19 mouse cellular contexts compared by ENCODE assay signal in genomic region chr2:163296999-163297630, GRCm38 (mm10).
A peak's percentile ranks its signal among the peaks of the same experiment; 100 is the strongest.
DNase-seq lines count a peak whose midpoint lies in the region; ATAC-seq and TF ChIP-seq lines count a peak whose summit lies in the region.
"Had no signal": no experiment of that assay in that cellular context is flagged by ENCODE, and none has a peak within 500 bp of the region (broad histone marks: within the 10 kb centered on the region; RNA-seq: fewer than 3 reads in every experiment).

No protein-coding gene starts in this region.

- peak overlapping the region; percentile 24; the same call in 1 of the 2 replicates for H3K4me2 ChIP-seq in forebrain, embryonic 15.5 days (replicated peaks)
- H3K4me2 ChIP-seq in hindbrain, embryonic 16.5 days (ENCODE audit: low read length): no peak overlapping the region; the same call in 1 of the 2 replicates
- no peak overlapping the region for H3K4me2 ChIP-seq in midbrain, postnatal 0 days (ENCODE audit: low read depth, low read length, poor library complexity, severe bottlenecking)
- H3K4me2 ChIP-seq in liver, embryonic 12.5 days: no peak overlapping the region
- H3K4me2 ChIP-seq: embryonic facial prominence, embryonic 13.5 days; heart, embryonic 12.5 days had no signal

- no peaks in the 10 kb centered on the region for H3K79me2 ChIP-seq in heart, adult 2 months (replicated peaks; ENCODE audit: control insufficient read depth, insufficient read depth, low read length)

- H3K9ac ChIP-seq in forebrain, embryonic 15.5 days (replicated peaks): no peak overlapping the region
- H3K9ac ChIP-seq in hindbrain, embryonic 16.5 days (ENCODE audit: low read depth, low read length): no peak overlapping the region
- 0 out of 2 replicates have a peak overlapping the region, but pooled peaks have one; percentile 8 for H3K9ac ChIP-seq in midbrain, postnatal 0 days (replicated peaks; ENCODE audit: low read length, poor library complexity, severe bottlenecking)
- no peak overlapping the region for H3K9ac ChIP-seq in liver, embryonic 12.5 days
- H3K9ac ChIP-seq in heart, adult 2 months (ENCODE audit: low read depth, low read length): no peak overlapping the region
- H3K9ac ChIP-seq: embryonic facial prominence, embryonic 13.5 days; heart, embryonic 12.5 days had no signal

- H3K36me3 ChIP-seq in forebrain, embryonic 15.5 days: no peaks in the 10 kb centered on the region
- H3K36me3 ChIP-seq in hindbrain, embryonic 16.5 days (ENCODE audit: control insufficient read depth, insufficient read depth, low read length): no peaks in the 10 kb centered on the region
- H3K36me3 ChIP-seq in midbrain, postnatal 0 days (ENCODE audit: insufficient read depth, low read length): no peaks in the 10 kb centered on the region
- no peaks in the 10 kb centered on the region for H3K36me3 ChIP-seq in liver, embryonic 12.5 days
- H3K36me3 ChIP-seq in heart, adult 2 months (ENCODE audit: control insufficient read depth, insufficient read depth, low read length): no peaks in the 10 kb centered on the region
- H3K36me3 ChIP-seq: embryonic facial prominence, embryonic 13.5 days; heart, embryonic 12.5 days had no signal

- TF ChIP-seq POLR2A in heart, adult 2 months (IDR thresholded peaks at IDR 0.05; ENCODE audit: insufficient read depth, low read depth, low read length): no peak

- ATAC-seq in forebrain, embryonic 15.5 days (replicated peaks): peak; percentile 73
- peak; percentile 31; the same call in 1 of the 2 replicates for ATAC-seq in hindbrain, embryonic 16.5 days
- peak; percentile 44; the same call in 1 of the 2 replicates for ATAC-seq in midbrain, postnatal 0 days (ENCODE audit: low FRiP score)
- no peak for ATAC-seq in liver, embryonic 12.5 days
- ATAC-seq: Patski had no signal

- TF ChIP-seq EP300 in heart, adult 2 months (IDR thresholded peaks at IDR 0.05; ENCODE audit: insufficient read depth, low read depth, low read length): no peak

- DNase-seq in Muller cell, postnatal 12 days (ENCODE audit: inconsistent ontology term): peak; percentile 55
- DNase-seq in midbrain, postnatal 0 days (ENCODE audit: low spot score): peak; percentile 51
- DNase-seq in left cerebral cortex, postnatal 10 days (ENCODE audit: extremely low spot score in 1 of 2, low spot score in 2 of 2): no peak
- no peak for DNase-seq in adrenal gland, adult (ENCODE audit: inconsistent age in 2 of 2, low spot score in 1 of 2)
- no peak for DNase-seq in heart, adult 2 months
- DNase-seq: cerebellum, adult 11-12 months; gastrocnemius, postnatal 14 days; heart, postnatal 4 days; kidney, adult 11 months; kidney, postnatal 36 days; lung, postnatal 14 days; thymus, postnatal 25 days had no signal

- peaks cover 57% of the 10 kb centered on the region for H3K4me1 ChIP-seq in forebrain, embryonic 15.5 days
- peaks cover 34% of the 10 kb centered on the region for H3K4me1 ChIP-seq in hindbrain, embryonic 16.5 days (ENCODE audit: control insufficient read depth, insufficient read depth, low read depth, low read length)
- peaks cover 14% of the 10 kb centered on the region for H3K4me1 ChIP-seq in midbrain, postnatal 0 days (ENCODE audit: insufficient read depth, low read length)
- H3K4me1 ChIP-seq in liver, embryonic 12.5 days: no peaks in the 10 kb centered on the region
- H3K4me1 ChIP-seq in heart, adult 2 months (ENCODE audit: control insufficient read depth, insufficient read depth, low read length): no peaks in the 10 kb centered on the region
- H3K4me1 ChIP-seq: heart, embryonic 12.5 days had no signal

- intact Hi-C loops in left cerebral cortex, postnatal 10 days (cut with DNase I): no loop called here
- intact Hi-C loops in heart, adult 2 months (cut with DNase I): no loop called here

- peaks cover 8% of the 10 kb centered on the region; the same call in 1 of the 2 replicates for H3K27me3 ChIP-seq in forebrain, embryonic 15.5 days
- peaks cover 12% of the 10 kb centered on the region for H3K27me3 ChIP-seq in hindbrain, embryonic 16.5 days (replicated peaks; ENCODE audit: control insufficient read depth, insufficient read depth, low read length)
- H3K27me3 ChIP-seq in midbrain, postnatal 0 days (ENCODE audit: insufficient read depth, low read length): no peaks in the 10 kb centered on the region; the same call in 1 of the 2 replicates
- H3K27me3 ChIP-seq in liver, embryonic 12.5 days (replicated peaks): 0 out of 2 replicates have a peak, but pooled peaks cover 3% of the 10 kb centered on the region
- no peaks in the 10 kb centered on the region for H3K27me3 ChIP-seq in heart, adult 2 months (ENCODE audit: control insufficient read depth, insufficient read depth, low read length)

- WGBS in forebrain, embryonic 15.5 days: 8% methylated on average over 11 of the region's 11 CpGs
- 13% methylated on average over 11 of the region's 11 CpGs for WGBS in hindbrain, embryonic 16.5 days
- 19% methylated on average over 11 of the region's 11 CpGs for WGBS in midbrain, postnatal 0 days
- 48% methylated on average over 11 of the region's 11 CpGs for WGBS in liver, embryonic 12.5 days (ENCODE audit: insufficient replicate concordance)
- 68% methylated on average over 11 of the region's 11 CpGs for WGBS in heart, adult 2 months

- no peak overlapping the region for H3K4me3 ChIP-seq in forebrain, embryonic 15.5 days
- no peak overlapping the region for H3K4me3 ChIP-seq in hindbrain, embryonic 16.5 days (ENCODE audit: low read length)
- no peak overlapping the region for H3K4me3 ChIP-seq in midbrain, postnatal 0 days (ENCODE audit: low read depth, low read length)
- H3K4me3 ChIP-seq in liver, embryonic 12.5 days: no peak overlapping the region
- H3K4me3 ChIP-seq in heart, adult 2 months: no peak overlapping the region
- H3K4me3 ChIP-seq: embryonic facial prominence, embryonic 13.5 days; heart, embryonic 12.5 days had no signal

- TF ChIP-seq CTCF in midbrain, postnatal 0 days (IDR thresholded peaks at IDR 0.05): no peak
- no peak for TF ChIP-seq CTCF in heart, adult 2 months (IDR thresholded peaks at IDR 0.05)

- no peaks in the 10 kb centered on the region for H3K9me3 ChIP-seq in forebrain, embryonic 15.5 days
- H3K9me3 ChIP-seq in hindbrain, embryonic 16.5 days (ENCODE audit: control insufficient read depth, low read length): no peaks in the 10 kb centered on the region
- no peaks in the 10 kb centered on the region for H3K9me3 ChIP-seq in midbrain, postnatal 0 days (ENCODE audit: low read length)
- no peaks in the 10 kb centered on the region for H3K9me3 ChIP-seq in liver, embryonic 12.5 days (replicated peaks)
- H3K9me3 ChIP-seq: embryonic facial prominence, embryonic 13.5 days had no signal

- H3K27ac ChIP-seq in forebrain, embryonic 15.5 days (replicated peaks): peak overlapping the region; percentile 51
- H3K27ac ChIP-seq in hindbrain, embryonic 16.5 days (ENCODE audit: low read depth, low read length): peak overlapping the region; percentile 21; the same call in 1 of the 2 replicates
- H3K27ac ChIP-seq in midbrain, postnatal 0 days (ENCODE audit: low read depth, low read length): peak overlapping the region; percentile 59
- no peak overlapping the region for H3K27ac ChIP-seq in liver, embryonic 12.5 days
- H3K27ac ChIP-seq in heart, adult 2 months: no peak overlapping the region
- H3K27ac ChIP-seq: embryonic facial prominence, embryonic 13.5 days; stomach, postnatal 0 days had no signal

Comparison
In these comparisons a context has a peak if more than half of its experiments do, and no peak if none do; other contexts are left out.
1. DNase-seq: peak in Muller cell, postnatal 12 days (single experiment) and midbrain, postnatal 0 days (single experiment); none in left cerebral cortex, postnatal 10 days (0 of 2), adrenal gland, adult (0 of 2) and heart, adult 2 months (0 of 2).
2. H3K27ac ChIP-seq: peak in forebrain, embryonic 15.5 days (single experiment), hindbrain, embryonic 16.5 days (single experiment) and midbrain, postnatal 0 days (single experiment); none in liver, embryonic 12.5 days (single experiment) and heart, adult 2 months (single experiment).